Mouse (Mus musculus) liver, postnatal 0 days (tissue): ENCODE results near the gene Wdr93.

Experiments
- CTCF ChIP-seq: sonication (generic); IDR thresholded peaks from 2 replicates; pipeline ENCODE4 v1.5.1; 2016; ENCODE audit warnings: antibody characterized with exemption, low read depth
- EP300 ChIP-seq: IDR thresholded peaks from 2 replicates; pipeline ENCODE4 v1.6.1; 2016; ENCODE audit warnings: antibody characterized with exemption, low read depth, mild to moderate bottlenecking

DNA sequence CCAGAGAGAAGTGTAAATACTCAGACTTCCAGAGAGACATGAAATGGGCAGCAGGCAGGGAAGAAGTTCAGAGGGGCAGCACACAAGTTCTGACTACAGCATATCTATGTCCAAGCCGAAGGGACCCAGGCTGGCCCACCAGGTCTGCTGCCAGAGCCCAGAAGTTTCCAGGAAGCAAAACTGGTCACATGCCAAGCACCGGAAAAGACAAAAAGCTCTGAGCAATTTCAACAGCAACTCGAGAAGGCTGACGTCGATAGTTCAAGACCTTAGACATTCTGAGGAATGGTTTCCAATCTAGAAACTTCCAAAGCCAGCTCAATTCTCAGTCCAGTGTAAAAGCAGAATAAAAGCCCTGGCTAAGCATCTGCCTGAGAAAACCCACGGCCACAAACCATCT, 88.6 kb downstream of the Wdr93 start:
- TF ChIP-seq CTCF (no peak), EP300 (no peak)
